Mouse (Mus musculus) heart, postnatal 36 days (tissue): ENCODE measurements at regions not wholly inside any gene's neighbourhood (a gene's known extent, or its start where the extent isn't known, plus 50 kb on each side); places are given as distances from the start of the nearest gene placed in this dataset.

Experiments used
- DNase-seq, 2 experiments: peaks; one replicate each; pipeline ENCODE4 v3.0.0; 2021 to 2022
- intact Hi-C: fragments of 180-260 bp; cut with DNase I; formaldehyde crosslinking; loops from one replicate; pipeline ENCODE4 v1.15.1; 2025

DNA sequence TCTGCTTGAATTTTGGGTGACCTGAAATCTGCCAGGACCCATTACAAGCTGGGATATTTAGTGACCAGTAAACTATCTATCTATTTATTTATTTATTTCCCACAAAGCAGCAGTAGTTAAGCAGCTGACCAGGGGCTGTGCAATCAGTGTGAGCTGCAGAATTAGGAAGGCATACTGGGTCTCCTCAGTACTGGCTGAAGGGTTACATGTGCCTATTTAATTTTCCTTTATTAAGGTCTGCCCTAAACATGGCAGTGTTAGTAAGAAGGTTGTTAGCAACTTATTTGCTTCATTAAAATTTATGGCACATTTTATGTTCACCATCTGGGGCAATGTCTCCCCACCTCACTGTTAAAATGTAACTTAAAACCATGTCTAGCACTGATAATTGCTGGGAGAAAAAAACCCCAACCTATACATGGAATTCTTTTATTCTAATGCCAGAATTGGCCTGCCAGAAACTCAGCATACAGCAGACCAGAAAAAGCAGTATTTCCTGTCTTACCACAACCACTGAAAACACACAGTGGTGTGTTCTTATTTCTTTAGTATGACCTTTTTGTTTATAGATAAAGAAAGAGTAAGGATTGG, 484.3 kb upstream of the Nrsn1 start:
- no peak for DNase-seq
- intact Hi-C loops, result no loop called here

- intact Hi-C loops, result no loop called here
- no peak for DNase-seq
These were observed 481.1 kb upstream of the Nrsn1 start for GRCm38 (mm10) chr13:25751409-25751777.

DNA sequence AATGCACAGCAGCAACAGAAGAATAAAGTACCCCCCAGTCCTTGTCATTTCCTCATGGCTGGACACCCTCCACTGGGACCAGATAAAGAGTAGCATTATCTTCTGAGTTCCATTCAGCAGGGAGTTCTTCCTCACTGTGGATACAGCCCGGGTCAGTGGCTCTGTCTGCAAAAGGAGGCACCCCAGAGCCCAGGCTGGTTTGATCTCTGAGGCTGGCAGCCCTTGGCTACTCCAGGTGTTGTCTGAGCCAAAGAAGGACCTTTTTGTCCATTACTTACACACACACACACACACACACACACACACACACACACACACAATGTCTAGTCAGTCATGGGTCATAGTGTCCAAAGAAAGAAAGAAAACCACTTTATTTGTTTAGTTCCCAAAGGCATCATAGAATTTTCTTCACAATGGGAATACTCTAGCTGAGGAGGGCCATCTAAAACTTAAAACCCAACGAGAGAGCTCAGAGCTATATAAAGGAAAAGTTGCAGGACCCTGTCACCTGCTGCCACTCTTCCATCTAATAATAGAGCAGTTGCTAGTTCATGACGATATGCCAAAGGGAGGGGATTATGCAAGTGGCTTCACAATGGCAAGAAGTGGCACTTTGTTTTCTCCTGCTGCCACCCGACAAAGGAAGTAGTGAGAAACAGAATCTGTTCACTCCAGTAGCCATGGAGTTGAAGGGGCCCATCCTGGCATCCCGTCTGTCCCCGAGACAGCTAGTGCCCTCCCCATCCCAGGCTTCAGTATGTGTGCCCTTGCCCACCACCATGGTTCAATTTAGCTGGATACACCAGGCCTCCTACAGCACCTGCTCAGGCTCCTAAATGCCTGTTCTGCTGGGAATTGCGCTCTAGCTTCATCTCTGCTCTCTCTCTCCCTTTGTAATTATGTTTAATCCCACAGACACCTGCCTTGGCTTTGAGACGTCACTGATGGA, 480.4 kb upstream of the Nrsn1 start:
- intact Hi-C loops, result no loop called here
- DNase-seq, result peak in 1 of 2 experiments; percentile 3

- DNase-seq, result no peak
- intact Hi-C loops, result no loop called here
These were observed 468.3 kb upstream of the Nrsn1 start for GRCm38 (mm10) chr13:25738601-25739000.

DNA sequence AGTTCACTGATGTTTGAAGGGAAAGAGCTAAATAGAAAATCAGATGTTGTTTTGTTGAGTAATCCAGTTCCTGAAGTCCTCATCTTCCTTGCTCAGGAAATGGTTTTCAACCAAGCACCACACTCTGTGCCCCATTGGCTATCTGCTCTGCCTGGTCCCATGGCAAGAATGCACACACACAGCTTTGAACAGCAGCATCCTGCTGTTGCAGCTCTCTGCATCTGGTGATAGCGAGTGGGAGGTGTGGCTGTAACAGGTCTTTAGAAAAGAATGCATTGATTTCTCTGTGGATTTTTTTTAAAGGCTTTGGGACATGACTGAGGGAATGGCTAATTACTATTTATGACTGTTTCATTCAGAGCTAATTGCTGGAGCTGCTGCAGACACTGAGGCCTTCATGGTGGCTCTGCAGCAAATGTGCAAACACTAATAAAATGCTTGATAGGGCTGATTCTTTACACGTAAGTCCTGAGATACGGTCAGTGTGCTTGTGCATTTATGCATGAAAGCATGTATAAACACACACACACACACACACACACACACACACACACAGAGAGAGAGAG, 459.1 kb upstream of the Nrsn1 start:
- DNase-seq, result no peak
- intact Hi-C loops, result no loop called here

DNA sequence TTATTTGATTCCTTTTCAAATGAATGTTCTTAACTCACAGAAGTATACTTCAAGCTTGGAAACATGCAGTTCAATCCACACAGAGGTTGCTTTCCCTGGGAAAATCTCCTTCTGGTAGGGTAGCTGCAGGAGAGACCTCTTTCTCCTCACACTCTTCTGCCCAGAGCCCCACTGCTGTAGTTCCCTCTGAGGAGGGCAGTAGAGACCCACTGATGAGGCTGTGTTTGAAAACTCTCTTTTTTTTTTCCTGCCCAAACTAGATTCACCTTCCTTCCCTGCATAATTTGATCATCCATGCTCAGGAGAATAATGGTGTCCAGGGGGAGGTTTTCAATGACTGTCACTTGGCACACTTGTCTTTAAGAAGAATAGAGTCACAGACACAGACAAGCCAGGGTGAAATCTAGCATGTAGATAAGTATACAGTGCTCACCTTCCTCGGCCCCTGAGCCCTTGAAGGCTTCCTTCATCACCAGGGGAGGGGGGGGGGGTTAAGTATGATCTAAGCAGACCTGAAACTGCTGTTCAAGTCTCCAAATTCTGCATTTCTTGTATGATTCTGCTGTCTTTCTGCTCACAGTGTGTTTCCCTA, 457.3 kb upstream of the Nrsn1 start:
- DNase-seq, result peak; percentile 5 to 7
- intact Hi-C loops, result no loop called here

DNA sequence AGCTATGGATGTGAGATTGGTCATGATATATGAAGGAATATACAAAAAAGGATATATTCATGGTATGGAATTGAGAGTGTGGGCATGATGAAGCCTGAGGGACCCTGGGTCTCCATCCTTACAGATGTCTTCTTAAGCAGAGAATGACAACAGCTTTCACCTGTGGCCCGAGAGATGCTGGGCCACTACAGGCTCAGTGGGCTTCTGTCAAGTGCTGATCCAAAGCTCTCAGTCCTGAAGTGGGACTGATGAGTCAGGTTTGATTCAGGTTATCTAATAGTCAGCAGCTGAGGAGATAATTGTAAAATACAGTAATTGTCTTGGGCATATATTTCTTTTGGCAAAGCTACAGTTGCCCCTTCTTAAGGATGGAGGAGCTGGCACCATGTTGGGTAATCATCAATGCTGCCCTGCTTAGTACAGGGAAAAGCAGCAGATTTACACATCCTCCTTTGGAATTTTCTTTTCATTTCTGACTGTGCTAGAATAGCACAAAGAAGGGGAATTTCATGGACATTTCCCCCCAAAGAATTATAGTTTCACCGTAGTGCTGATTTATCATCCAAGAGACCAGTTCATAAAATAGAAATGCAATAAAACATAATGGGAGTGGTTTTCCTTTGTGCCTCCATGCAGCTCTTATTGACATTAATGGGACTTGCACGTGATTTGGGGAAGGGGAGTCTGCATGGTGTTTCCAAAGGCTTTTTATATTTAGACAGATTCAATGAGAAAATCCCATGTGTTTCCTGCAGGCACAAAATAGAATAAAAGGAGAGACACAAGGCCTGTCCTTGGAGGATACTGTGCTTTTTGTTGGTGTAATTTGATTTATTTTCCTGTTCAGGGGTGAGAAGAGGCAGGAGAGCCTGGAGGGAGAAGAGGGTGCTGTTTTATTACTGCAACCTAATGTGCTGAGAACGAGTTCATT, 452.6 kb upstream of the Nrsn1 start:
- DNase-seq, result no peak
- intact Hi-C loops, result no loop called here

- DNase-seq, result no peak
- intact Hi-C loops, result no loop called here
These were observed 430.7 kb upstream of the Nrsn1 start for GRCm38 (mm10) chr13:25700965-25701364.

- intact Hi-C loops, result no loop called here
- DNase-seq, result no peak
These were observed 425.7 kb upstream of the Nrsn1 start for GRCm38 (mm10) chr13:25695956-25696355.

DNA sequence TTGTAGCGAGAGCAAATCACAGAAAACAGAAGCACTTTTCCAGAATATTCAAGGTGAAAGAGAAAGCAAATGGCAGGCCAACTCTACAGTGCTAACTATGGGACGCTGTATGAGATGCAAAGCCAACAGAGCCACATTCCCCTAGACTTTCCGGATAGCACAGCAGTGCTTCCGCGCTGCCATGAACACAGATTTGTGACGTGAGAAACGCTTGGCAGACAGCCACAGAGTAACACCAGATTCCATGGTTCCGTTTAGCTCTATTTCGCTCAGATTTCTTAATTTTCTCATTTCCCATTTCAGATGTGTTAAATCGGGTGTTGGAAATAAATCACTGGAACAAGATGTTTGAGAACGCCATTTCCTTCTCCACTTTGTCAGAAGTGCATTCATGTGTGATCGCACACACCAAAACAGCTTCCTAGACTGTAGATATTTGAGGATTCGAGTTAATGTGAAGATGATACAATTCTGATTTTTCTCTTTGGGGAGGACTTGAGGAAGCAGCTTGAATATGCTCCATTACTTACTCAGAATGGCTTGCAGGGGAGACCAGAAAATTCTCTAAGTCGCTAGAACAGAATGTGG, 424.8 kb upstream of the Nrsn1 start:
- intact Hi-C loops, result no loop called here
- no peak for DNase-seq

DNA sequence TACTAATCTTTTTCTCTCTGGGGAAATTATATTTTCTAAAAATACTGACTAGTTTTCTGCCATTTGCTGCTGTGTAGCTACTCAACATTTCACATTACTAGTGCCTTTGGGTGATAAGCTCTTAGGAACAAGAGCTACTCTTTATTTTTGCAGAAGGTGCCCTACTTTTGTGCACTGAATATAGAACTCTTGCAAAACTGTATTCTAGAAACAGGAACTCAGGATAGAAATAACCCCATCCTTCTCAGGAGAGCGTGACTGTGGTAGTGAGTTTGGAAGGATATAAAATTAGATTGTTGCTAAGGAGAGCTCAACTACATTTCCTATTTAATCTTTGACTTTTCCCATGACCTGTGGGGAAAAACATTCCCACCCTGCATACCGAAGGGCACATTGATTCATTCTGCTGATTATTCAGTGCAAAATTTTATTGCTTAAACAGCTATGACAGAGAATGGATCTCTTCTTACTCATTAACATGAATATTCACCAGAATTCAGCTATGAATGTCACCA, 408.0 kb upstream of the Nrsn1 start:
- no peak for DNase-seq
- intact Hi-C loops, result no loop called here

DNA sequence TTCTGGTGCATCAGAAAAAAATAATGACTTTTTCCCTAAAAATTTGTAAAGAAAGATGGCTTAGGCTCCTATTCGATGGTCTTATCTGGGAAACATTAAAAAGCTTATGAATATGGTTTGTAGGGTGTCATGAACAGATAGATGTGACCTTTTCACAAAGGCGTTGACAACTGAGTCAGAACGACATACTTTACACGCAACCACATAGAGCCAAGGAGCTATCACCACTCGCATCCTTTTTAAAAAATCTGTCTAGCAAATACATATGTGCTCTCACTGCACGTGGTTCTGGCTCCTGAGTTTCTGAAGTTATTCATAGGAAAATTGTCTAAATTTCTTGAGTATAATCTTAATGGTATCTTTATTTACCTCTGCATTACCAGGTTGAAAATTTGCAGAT, 404.9 kb upstream of the Nrsn1 start:
- DNase-seq, result no peak
- intact Hi-C loops, result no loop called here

DNA sequence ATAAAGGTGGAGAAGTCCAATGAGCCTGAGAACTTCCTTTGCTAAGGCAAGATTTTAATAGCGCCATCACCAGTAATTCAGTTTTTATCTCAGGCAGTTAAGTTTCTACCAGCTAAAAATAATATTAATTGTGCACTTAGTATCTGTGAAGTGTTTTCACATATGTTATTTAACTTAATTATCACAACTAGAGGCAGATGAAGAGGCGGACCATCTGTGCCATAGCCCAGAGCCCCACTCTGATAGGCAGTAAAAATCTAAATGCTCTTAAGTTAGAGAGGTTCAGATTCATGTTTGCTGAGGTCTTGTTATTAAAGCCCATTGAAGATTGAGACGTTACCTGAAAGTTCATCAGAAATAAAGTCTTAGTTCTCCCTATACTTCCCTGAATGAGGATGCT, 395.7 kb upstream of the Nrsn1 start:
- intact Hi-C loops, result no loop called here
- DNase-seq, result no peak

GRCm38 (mm10) chr13:25664963-25665606, 394.8 kb upstream of the Nrsn1 start:
- intact Hi-C loops, result no loop called here
- DNase-seq, result no peak

DNA sequence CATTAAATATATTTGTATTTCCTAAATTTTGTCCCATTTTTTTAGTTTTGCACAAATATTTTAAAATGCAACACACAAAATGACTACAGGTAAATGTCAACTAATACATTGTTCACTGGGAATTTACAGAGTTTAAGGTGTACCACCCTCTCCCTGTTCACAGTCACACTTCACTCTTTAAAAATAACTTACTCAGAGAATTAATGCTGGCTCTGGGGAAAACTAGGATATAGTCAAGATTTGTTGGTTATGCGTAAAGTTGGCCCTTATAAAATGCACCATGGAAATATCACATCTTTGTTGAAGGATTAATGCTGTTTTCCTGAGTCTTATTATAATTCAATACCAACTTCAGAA, 378.1 kb upstream of the Nrsn1 start:
- intact Hi-C loops, result no loop called here
- DNase-seq, result no peak

DNA sequence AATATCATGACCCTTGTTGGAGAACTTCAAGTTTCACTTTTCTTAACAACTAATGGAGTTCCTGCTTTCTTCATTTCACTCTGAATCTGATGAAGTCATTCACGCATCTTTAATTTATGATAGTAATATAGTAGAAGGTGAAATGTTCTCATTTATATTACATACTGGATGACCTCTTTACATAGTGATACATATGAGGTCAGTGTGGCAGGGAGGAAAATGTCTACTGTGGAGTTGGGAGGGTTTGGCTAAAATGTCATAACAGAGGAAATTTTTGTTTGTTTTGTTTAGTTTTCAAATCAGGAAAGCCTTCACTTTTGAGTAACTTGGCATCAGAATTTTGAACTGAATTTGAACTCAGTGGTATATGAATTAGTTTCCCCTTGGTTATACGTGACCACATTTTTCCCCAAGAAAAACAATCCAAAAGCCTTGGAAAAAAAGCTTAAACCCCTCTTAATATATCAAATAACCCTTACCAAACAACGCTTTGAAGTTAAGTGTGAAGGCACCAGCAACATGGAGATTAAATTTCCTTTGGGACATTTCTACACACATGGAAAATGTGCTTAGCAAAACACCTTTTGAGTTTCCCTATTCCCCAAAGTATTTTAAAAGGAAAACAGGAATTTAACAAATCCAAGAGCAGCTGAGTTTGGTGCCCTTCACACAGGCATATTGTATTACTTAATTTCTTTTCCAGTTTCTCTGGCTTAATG, 377.6 kb upstream of the Nrsn1 start:
- intact Hi-C loops, result no loop called here
- no peak for DNase-seq

DNA sequence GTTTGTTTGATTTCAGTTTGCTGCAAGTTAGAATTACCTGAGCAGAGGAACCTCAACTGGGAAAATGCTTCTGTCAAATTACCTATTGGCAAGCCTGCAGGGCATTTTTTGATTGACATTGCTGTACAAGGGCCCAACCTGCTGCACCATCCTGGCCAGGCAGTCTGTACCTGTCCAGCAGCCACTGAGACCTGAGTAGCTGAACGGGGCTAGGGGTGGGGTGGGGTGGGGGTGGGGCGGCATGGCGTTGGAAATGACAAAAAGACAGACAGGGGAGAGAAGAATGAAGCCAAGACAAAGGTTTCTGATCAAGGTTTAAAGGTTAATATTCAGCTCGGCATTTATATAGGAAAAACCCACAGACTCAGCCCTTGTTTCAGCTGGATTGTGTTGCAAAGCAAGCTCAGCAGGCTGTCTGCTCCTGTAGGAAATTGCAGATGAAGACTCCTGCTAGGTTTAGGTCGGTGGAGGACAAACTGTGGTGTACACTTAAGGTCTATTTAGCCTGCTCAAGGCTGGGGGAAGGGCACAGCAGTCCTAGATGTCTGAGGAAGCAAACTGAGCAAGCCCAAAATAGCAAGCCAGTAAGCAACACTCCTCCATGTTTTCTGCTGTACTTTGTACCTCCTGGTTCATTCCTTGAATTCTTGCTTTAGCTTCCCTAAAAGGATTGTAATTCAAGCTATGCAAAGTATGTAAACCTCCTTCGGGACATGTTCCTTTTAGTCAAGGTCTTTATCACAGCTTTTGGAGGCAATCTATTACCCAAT, 369.4 kb upstream of the Nrsn1 start:
- DNase-seq, result no peak
- intact Hi-C loops, result no loop called here

DNA sequence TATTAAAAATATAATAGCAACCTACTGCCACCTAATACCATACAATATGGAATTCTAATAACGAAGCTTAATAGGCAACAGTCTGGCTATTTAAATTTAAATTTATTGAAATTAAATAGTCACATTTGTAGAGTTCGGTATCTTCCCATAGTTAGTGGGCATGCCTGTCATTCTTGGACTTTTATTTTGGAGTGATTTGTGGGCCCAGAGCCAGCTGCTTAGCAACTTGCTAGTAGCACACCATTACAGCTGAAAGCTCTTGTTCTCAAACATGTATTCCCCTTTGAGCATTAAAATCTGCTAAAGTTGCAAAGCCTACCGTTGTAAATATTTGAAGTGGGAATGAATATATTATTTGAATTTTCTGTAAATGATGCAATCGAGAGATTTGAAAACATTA, 359.2 kb upstream of the Nrsn1 start:
- DNase-seq, result peak in 1 of 2 experiments; percentile 20
- intact Hi-C loops, result no loop called here
